Mouse (Mus musculus) hematopoietic stem cell, adult 5-6 weeks (primary cell): ENCODE measurements around the gene Fam69a. TPM values are rescaled to one million over a fixed set of nuclear protein-coding genes. Genes with fewer than 3 reads are reported as not detected.

Experiments used
- total RNA-seq: library from RNA; stranded (forward); fragments of 172-1452, 232-1000 nt; gene quantifications from 2 replicates; pipeline ENCODE4 v1.2.3, GENCODE M21; 2017

Fam69a gene
- total RNA-seq, 1 experiment from 2014 or later = 7.1 TPM

Other genes starting within 250 kb of the Fam69a start
- gene Ube2d2b, start 157.0 kb downstream of the Fam69a start, total RNA-seq = not detected in 2 replicates
- 19.9 and 25.3 TPM in 2 replicates for gene Evi5, start 112.0 kb downstream of the Fam69a start, total RNA-seq
- gene Rpl5, start 86.6 kb downstream of the Fam69a start, total RNA-seq = 277 and 564 TPM in 2 replicates
- 154 and 169 TPM in 2 replicates for gene Mtf2, start 78.6 kb upstream of the Fam69a start, total RNA-seq
- 101 and 106 TPM in 2 replicates for gene Tmed5, start 145.5 kb upstream of the Fam69a start, total RNA-seq
- gene Ccdc18, start 145.8 kb upstream of the Fam69a start, total RNA-seq = 21.1 and 25.6 TPM in 2 replicates